Mouse (Mus musculus) c-Kit-positive CD71-negative TER-119-negative erythroid progenitor cells, embryonic 14.5 days (primary cell): ENCODE data around the gene Stox2.
"Not testable (repeated sequence)": the region's sequence is repeated elsewhere in the genome, so short reads cannot be mapped to it uniquely, and the experiment has no call there.

Source experiments
- DNase-seq: peaks from one replicate; pipeline ENCODE4 v3.0.0-alpha.2; 2013; ENCODE audit warnings: low read depth

Stox2 gene

DNA sequence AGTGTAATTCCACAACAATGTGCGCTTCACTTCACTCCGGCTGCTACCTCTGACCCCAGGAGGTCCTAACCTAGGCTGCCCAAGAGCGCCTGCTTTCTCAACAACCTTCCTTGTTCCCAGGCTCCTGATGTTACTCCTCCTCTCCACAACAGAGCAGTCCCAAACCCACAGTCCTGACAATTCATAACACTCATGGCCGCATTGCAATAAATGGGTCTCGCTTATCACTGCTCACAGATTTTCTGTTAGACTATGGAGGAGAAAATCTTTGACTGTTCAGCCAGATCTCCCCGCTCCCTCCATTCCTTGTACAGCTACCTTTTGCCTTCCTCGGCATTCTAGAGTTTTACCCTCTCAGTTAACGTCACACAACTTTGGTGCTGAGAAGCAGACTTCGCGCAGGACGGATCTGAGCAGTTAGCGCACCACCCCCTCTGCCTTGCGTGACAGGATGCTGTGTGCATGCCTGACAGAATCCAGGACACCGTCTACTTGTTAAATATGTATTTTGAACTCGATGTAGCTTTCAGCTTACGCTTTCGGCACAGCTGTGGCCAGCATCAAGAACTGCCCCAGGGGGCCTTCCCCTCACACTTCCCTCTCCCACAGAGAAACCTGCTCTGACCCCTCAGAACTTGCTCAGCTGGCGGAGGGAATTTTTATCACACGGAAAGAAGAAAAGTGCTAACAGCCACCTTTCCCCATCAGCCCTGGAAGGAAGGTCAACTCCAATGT lies at the start of gene Stox2:
Gene Stox2, minus strand, starts transcription at position 51 of the 735 bp plus-strand sequence.
- no peak for DNase-seq

DNA sequence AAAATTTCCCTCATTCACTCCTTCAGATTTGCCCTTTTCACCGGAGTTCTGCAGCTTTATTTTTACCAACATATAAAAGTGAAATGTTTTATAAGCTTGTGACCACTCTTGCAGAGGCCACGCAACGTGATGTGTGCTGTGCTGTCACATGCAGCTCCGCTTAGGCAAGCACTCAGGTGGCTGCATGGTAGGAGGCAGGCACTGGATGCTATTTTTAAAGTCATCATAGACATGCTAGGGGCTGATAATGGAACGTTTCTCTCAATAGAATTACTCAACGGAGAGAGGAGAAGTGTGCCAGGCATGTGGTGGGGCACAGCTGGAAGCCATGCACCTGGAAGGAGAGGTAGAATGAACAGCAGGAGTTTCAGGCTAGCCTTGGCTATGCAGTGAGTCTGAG lies 49.3 kb upstream of the Stox2 start:
- no peak for DNase-seq

DNA sequence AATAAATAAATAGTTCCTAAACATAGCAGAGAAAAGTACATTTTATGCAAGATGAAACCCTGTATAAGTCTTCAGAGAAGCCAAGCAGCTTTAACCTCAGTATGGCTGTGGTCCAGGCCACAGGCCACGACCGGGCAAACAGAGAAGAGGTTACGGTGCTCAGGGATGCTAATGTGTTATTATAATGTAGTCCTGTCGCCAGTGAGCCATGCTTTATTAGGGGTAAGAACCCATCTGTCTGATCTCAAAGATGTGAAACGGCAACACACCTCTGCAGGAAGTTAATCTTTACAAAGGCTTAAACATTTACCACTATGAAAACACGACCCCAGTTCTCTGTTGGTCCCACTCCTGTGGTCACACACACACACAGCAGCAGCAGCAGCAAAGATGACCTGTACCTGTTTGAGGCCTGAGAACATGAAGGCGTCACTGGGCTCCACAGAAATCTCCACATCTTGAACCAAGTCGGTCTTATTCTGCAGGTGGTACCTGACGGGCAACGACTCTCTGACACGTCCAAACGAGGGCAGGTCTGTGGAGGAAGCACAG lies 48.5 kb upstream of the Stox2 start:
- DNase-seq, result no peak

DNA sequence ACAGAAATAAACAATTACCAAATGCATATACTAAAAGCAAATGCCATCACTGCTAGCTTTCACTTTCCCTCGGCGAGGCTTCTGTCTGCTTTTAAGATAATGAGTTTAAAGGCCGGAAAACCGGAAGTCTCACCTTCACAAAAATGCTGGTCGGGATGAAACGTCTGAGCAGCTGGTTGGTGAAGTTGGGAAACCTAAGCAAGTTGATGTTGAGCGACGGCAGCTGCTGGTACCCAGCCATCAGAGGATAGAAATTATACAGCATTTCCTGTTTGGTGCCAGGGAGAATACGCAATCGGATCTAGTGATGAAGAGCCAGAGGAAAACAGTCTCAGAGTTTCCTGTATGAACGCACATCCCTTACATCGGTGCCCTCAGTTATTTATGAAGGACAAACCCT lies 46.9 kb upstream of the Stox2 start:
- DNase-seq, result no peak

DNA sequence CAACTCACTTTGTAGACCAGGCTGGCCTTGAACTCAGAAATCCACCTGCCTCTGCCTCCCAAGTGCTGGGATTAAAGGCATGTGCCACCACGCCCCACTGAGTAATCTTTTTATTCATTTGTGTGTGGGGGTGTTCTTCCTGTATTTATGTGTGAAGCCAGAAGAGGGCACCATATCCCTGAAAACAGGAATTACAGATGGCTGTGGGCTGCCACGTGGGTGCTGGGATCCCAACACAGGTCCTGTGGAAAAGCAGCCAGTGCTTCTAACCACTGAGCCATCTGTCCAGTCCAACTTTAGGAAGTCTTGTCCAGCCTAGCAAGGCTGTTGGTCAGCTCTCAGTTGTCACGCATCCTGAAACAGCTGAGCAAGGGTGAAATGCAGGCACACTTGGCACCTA lies 41.1 kb upstream of the Stox2 start:
- no peak for DNase-seq

DNA sequence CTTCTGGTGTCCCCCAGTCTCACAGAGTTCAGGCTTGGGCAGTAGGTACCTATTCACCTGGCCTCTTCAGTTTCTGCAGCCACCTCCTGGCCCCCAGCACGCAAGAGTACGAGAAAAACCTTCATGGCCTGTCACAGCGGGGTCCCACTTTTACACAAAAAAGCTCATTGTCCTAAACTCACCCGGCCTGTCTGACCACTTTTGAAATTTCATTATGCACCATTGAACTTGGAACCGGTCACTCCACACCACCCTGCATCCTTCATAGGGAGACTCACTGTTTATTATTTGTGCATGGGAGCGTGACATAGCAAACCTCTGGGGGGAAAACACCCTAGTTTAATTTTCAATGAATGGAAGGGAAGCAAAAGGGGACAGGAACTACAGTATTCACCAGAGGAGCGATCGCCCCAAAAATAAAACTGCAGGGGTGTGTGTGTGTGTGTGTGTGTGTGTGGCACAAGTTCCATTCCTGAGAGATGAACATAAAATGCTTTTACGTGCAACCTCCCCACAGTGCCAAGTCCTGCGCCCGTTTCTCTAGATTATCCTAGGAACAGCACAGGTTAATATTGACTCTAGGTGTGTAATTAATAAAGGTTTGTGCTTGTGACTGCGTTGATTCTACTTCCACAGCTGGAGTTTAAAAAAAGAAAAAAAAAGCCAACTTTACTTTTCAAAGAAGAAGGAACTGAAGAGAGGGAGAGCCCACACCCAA lies 36.4 kb upstream of the Stox2 start:
- no peak for DNase-seq

DNA sequence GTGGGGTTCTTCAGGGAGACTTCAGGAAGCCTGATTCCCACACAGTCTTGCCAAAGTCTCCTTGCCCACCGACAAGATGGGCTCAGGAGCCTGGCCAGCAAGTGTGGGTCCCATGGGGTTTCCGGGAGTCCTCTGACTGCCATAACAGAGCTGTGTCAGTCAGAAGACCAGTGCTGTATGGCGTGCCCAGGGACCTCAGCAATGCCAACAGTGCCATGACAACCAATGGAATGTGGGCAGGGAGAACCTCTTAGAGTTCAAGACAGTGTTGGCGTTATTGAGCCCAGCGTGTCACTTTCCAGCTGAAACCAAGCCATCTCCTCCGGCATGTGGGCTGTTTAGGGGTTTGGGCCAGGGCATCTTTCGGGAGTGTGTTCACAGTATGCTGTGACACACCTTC lies 33.9 kb upstream of the Stox2 start:
- DNase-seq, result no peak

DNA sequence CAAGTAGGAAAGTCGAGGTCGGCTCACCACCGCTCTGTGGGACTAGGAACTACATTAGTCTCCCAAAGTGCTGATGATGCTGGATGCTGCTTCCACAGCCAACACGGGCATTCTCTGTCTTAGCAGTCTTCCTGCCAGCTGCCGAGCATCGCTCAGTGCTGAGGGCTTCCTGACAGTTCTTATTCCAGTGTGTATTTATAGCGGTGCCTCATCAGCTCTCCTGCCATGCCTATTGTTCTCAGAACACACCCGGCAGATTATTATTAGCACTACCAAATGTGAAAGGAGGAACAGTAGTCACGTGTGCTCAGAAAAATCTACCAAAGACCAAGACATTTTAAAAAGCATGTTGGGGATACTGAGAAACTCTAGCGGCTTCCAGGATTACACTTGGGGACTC lies 15.5 kb upstream of the Stox2 start:
- no peak for DNase-seq

DNA sequence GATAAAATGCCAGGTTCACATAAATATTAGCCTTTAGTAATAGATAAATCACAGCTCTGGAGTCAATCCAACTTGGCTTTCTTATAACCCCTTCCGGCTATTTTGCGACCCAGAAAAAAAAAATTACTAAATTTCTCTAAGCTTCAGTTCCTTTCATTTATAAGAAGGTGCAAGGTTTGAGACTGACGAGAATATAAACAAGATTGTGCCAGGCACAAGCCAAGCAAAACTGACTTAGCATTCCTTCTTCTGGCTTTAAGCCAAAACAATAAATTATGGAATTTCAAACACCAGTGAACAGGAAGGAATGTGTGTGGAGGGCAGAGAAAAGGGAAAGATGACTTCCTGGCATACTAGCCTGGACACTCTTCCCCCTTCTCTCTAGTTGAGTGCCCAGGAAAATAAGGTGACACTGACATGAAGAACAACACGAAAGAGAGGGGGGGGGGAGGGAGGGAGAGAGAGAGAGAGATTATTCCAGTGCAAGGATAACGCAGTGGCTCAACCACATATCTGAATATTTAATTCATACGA lies 13.1 kb upstream of the Stox2 start:
- no peak for DNase-seq

DNA sequence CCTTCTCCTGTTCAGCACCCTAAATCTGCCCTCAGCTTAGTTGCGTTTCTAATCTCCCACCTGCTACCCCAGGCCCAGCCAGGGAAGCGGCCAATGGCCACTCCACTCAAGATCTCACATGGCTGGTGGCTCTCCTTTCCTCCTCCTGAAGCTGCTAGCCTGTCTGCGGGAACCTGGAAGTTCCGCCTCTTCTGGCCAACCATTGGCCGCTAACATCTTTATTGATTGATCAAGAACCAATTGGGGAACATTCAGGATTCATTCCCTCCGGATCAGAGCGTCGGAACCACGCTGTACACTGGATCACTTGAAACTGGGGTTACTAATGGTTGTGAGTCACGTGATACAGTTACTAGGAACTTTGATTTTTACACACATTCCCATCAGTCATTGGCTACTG lies 12.4 kb upstream of the Stox2 start:
- DNase-seq, result no peak

DNA sequence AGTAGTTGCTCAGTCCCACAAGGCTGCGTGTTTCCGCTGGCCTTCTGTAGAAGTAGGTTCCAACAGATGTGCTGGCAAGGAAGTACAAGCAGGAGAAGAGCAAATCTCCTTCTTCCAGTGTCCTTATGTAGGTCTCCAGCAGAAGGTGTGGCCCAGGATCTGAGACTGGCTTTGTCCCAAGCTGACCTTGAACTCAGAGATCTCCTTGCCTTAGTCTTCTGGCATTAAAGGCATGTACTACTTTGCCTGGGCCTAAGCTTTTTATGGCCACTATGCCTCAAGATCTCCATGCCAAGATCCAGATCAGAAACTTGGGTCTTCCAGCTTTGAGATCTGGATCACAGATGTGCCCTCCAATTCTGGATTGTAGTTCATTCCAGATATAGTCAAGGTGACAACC lies 3.0 kb upstream of the Stox2 start:
- not testable (repeated sequence) for DNase-seq

DNA sequence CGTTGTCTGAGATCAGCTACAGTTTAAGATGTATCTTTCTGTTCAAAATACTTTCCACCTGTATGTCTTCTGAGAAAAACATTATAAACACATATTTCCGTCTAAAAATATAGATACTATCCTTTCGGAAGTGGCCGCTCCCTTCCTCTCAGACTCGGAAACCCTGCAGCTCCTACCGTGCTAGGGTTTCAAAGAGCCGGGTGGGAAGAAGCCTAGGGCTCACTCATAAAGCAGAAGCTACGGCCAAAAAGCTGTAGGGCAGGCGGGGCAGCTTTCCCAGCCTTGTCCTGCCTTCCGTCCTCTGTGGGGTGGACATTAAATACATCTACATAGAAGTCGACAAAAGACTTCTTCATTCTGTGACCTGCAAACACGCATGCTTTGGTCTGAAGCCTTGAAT lies 6.9 kb downstream of the Stox2 start:
- no peak for DNase-seq

DNA sequence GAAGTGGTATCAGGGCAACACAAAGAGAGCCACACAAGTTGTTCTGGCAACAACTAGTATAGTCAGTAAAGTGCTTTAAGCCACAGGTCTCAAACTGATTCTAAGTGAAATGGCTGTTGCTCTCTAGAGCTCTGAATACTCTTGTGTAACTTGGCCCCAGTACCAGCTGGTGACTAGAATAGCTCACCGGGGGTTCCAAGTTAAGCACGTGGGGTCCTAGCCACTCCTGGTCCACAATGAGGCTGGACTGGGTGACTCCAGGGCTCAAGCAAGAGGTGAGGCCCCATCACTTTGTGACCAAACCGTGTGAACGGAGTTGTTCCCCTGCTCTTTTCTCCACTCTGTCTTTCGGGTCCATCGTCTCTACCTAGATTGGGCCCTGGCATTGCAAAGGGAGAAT lies 8.2 kb downstream of the Stox2 start:
- no peak for DNase-seq

DNA sequence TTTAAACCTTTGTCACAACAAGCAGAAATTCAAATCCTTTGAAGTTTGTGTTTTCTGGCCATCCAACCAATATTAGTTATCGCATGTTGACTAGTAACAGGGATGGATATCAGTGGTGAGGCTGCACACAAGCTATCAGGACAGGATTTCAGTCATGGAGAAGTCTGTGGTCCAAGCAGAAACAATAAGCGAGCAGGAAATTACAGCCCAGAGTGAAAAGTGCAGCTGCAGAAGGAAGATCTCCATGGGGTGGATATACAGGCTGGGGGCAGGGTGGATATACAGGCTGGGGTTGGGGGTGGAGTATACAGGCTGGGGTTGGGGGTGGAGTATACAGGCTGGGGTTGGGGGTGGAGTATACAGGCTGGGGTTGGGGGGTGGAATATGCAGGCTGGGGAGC lies 10.3 kb downstream of the Stox2 start:
- no peak for DNase-seq

DNA sequence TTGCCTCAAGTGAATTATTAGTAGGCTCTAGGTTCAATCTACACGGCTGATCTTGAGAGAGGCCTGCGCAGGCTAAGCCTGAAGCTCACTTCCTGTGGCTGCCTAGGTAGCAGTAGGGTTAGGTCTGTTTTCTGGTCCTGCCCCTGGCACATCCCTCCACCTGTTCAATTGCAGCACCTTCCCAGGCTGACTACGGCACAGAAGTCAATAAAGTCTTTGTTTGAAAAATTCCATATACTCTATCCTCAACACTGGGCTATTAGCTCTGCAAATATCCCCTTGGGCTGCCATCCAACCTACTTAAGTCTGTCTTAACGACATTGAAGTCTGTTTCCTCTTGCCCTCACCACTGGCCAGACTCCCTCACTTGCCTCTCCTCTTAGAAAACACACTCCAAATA lies 10.8 kb downstream of the Stox2 start:
- no peak for DNase-seq

DNA sequence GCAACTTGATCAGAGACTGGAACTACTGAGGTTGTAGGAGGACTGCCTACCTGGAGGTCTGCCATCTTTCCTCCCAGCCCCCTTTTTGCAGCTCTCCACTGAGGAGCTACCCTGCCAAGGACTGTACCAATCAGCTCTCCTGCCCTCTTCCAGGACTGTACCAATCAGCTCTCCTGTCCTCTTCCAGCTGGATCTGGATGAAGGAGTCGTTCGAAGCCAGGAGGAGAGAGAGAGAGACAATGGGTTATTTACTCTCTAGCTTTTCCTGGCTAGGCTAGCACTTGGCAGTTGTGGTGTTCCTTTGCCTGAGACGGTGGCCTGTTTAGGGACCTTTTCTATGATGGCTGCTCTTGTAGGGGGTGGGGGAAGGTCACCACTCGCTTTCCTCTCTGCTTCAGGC lies 14.9 kb downstream of the Stox2 start:
- no peak for DNase-seq

DNA sequence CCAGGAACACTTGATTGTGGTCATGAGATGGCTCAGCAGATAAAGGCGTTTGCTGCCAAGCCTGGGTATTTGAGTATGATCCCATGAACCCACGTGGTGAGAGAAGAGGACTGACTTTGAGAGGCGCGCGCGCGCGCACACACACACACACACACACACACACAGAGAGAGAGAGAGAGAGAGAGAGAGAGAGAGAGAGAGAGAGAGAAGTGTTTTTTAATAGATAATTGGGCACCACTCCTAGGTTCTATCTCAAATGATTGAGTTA lies 32.0 kb downstream of the Stox2 start:
- DNase-seq, result not testable (repeated sequence)

DNA sequence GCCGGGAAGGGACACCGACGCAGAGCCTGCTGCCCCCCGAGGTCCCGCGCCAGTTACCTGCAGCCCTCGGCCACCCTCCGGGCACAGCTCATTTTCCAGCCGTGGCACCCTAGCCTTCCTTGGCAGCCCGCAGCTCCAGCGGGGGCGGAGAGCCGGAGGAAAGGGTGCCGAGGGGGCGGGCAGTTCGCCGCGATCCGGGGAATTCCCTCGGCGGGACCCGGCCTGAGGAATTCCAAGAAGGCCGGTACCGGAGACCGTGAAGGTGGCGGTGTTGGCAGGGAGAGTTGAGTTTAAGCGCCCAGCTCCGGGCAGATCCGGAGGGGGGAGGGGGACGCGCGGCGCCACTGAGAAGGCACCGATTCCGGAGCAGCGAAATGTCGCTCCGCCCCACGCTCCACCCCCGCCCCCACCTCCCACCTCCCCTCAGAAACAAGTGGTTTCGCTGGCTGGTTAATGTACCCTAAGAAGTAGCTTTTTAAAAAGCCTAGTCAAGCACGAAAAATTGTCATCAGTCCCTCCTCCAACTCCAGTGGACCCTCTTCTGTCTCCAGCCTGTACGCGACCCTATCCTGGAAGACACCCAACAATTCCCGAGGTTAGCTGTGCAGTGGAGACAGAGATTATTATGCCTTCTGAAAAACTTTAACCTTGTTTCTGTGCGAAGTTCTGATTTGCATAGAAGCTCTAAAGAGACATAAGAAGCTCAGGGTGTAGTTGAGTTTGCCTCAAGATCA lies 32.5 kb downstream of the Stox2 start:
- DNase-seq, result no peak

DNA sequence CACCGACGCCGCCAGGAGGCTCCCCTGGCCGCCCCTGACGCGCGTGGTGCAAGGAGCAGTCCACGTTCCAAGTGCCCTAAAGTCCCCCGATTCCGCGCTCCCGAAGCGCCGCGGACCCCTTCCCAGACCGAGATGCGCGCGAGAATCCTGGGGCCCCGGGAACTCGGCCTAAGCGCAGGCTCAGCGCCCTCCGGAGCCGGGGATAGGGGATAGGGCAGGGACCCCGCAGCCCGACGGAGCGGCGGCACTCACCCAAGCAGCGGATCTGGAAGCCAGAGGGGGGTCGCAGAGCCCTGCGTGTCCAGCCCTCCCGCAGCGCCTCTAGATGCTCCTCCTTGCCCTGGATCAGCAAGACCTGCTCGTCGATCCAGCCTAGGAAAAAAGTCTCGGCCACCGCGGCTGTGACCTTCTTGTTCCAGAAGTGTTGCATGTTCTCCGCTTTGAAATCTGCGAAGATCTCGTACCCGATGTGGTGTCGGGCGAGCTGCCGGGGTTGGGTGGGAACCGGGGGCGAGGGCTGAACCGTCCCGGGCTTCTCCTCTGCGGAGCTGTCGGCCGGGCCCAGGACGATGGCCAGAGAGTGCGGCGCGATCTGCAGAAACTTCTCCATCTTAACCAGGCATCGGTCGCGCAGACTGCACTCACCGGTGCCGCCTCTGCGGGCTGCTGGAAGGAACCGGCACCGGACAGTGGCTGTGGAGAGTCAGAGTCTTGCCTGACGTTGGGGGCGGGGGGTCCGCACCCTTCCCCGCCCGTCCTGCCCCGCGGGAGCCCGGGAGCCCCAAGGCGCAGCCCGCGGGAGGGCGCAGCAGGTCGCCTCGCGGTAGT lies 33.3 kb downstream of the Stox2 start:
- DNase-seq, result no peak

DNA sequence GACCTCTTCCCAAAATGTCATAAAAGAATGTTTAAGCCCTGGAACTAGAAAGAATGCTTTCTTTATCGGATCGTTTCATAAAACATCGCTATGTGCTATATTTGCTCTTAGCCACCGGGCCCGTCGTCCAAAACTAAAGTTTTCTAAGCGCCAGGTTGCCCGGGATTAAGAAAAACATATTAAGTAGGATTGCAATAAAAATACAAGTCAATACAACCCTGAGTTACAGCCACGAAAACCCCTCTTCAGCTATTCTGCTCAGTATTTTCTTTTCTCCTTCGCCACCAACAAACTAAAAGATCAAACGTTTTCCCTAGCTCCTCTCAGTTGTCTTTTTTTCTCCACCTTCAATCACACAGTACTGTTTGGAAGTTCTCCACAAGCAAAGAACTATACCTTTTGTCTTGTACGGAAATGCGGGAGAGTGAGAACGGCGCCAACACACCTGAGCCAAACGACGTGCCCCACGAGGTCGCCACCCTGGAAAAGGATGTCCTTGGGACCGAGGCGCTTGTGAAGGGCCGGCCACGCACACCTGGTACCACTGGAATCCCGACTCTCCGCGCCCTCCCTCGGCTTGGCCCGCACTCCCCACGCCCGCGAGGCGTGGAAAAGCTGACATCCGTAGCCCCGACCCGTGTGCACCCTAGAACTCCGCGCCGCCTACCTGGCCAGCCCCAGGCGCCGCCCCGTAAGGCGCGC lies 34.0 kb downstream of the Stox2 start:
- no peak for DNase-seq

DNA sequence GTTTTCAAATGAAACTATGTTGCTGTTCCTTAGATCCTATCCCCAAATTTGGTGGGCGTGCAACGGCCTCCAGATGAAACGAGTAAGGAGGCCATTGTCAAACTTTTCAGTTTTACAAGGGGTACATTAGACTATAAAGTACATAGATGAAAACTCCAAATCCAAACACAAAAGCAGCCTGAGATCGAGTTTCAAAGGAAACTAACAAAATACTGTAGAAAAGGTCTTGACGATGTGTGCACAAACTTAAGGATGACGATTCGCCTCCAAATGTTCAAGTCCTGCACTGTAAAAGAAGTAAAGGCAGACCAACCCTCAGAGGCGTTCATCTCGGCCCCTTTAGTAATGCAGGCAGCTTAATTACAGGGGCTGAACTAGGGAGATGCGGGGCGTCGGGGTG lies 34.8 kb downstream of the Stox2 start:
- no peak for DNase-seq
